Mouse (Mus musculus): ENCODE data around the gene Csrnp3. TPM values are rescaled to one million over a fixed set of nuclear protein-coding genes. Genes with fewer than 3 reads are reported as not detected.

Csrnp3 gene
- total and polyA plus RNA-seq, 2 experiments: not detected

GRCm38 (mm10) chr2:65963420-65963819 is 117.9 kb downstream of the Csrnp3 start:
- DNase-seq (ENCODE audit: extremely low read depth, low read depth, low spot score): no peak
- Histone ChIP-seq H3K79me2 (ENCODE audit: control insufficient read depth, insufficient read depth, low read length) (no peaks in the 10 kb centered on the region), H3K4me1 (ENCODE audit: control insufficient read depth, insufficient read depth, low read length) (no peaks in the 10 kb centered on the region), H3K27me3 (ENCODE audit: control insufficient read depth, insufficient read depth, low read length) (no peaks in the 10 kb centered on the region), H3K9ac (ENCODE audit: low read depth, low read length) (no peak overlapping the region), H3K27ac (replicated peaks; ENCODE audit: insufficient read depth, low read depth, low read length) (no peak overlapping the region), H3K4me3 (ENCODE audit: insufficient read depth, low read depth, low read length) (no peak overlapping the region), H3K36me3 (ENCODE audit: control insufficient read depth, insufficient read depth, low read length) (no peaks in the 10 kb centered on the region)
- no peak for TF ChIP-seq CTCF (IDR thresholded peaks at IDR 0.05; ENCODE audit: low read depth, low read length)
- no peak for TF ChIP-seq POLR2A (IDR thresholded peaks at IDR 0.05; ENCODE audit: extremely low read depth, insufficient read depth, low read length)
- WGBS: 71% methylated on average over 4 of the region's 4 CpGs

DNA sequence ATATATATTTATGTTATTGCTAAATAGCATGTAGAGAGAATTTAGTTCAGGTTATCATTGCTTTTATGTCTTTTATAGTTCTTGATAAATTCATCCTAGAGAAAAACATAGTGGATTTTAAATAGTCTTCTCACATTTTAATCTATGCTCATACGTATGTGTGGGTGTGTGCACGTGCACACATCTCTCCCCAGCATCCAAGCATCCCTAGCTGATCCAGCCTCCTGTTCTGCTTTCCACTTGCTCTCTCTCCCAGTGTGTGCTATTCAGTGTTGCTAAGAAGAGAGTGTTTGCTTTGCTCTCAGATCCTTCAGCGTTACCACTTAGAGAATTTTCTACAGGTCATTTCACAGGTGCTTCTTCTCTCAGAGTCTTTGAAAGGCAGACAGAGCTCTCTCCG is 123.2 kb downstream of the Csrnp3 start:
- Histone ChIP-seq H3K27ac (replicated peaks; ENCODE audit: insufficient read depth, low read depth, low read length) (no peak overlapping the region), H3K27me3 (ENCODE audit: control insufficient read depth, insufficient read depth, low read length) (no peaks in the 10 kb centered on the region), H3K4me1 (ENCODE audit: control insufficient read depth, insufficient read depth, low read length) (no peaks in the 10 kb centered on the region), H3K36me3 (ENCODE audit: control insufficient read depth, insufficient read depth, low read length) (no peaks in the 10 kb centered on the region), H3K4me3 (ENCODE audit: insufficient read depth, low read depth, low read length) (no peak overlapping the region), H3K9ac (ENCODE audit: low read depth, low read length) (no peak overlapping the region), H3K79me2 (ENCODE audit: control insufficient read depth, insufficient read depth, low read length) (no peaks in the 10 kb centered on the region)
- WGBS: 69% methylated on average over 4 of the region's 4 CpGs
- DNase-seq (ENCODE audit: extremely low read depth, low read depth, low spot score): no peak
- no peak for TF ChIP-seq CTCF (IDR thresholded peaks at IDR 0.05; ENCODE audit: low read depth, low read length)

DNA sequence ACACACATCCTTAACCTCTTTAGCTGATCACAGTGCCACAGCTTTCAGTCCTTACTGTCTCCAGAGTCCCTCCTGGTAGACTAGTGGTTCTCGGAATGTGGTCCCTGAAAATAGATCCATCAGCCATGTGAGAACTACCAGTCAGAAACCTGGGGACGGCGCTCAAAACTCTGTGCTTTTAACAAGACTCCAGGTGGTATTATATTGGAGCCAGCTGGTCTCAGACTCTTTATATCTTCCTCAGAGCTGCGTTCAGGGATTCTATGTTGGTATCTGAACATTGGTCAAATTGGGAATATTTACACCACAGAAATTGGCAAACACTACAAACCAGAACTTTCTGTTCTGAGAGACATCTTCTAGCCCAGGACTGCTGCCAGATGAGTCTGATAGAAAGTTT is 128.3 kb downstream of the Csrnp3 start:
- H3K36me3 ChIP-seq (ENCODE audit: control insufficient read depth, insufficient read depth, low read length): no peaks in the 10 kb centered on the region
- no peak for DNase-seq (ENCODE audit: extremely low read depth, low read depth, low spot score)
- H3K9ac ChIP-seq (ENCODE audit: low read depth, low read length): no peak overlapping the region
- H3K79me2 ChIP-seq (ENCODE audit: control insufficient read depth, insufficient read depth, low read length): no peaks in the 10 kb centered on the region
- H3K27ac ChIP-seq (replicated peaks; ENCODE audit: insufficient read depth, low read depth, low read length): no peak overlapping the region
- 85% methylated on average over 4 of the region's 4 CpGs for WGBS
- TF ChIP-seq CTCF (IDR thresholded peaks at IDR 0.05; ENCODE audit: low read depth, low read length) (no peak), POLR2A (IDR thresholded peaks at IDR 0.05; ENCODE audit: extremely low read depth, insufficient read depth, low read length) (no peak)
- H3K4me1 ChIP-seq (ENCODE audit: control insufficient read depth, insufficient read depth, low read length): no peaks in the 10 kb centered on the region
- no peaks in the 10 kb centered on the region for H3K27me3 ChIP-seq (ENCODE audit: control insufficient read depth, insufficient read depth, low read length)
- no peak overlapping the region for H3K4me3 ChIP-seq (ENCODE audit: insufficient read depth, low read depth, low read length)

- TF ChIP-seq POLR2A (IDR thresholded peaks at IDR 0.05; ENCODE audit: extremely low read depth, insufficient read depth, low read length) (no peak), CTCF (IDR thresholded peaks at IDR 0.05; ENCODE audit: low read depth, low read length) (no peak)
- Histone ChIP-seq H3K4me1 (ENCODE audit: control insufficient read depth, insufficient read depth, low read length) (no peaks in the 10 kb centered on the region), H3K36me3 (ENCODE audit: control insufficient read depth, insufficient read depth, low read length) (no peaks in the 10 kb centered on the region), H3K27ac (replicated peaks; ENCODE audit: insufficient read depth, low read depth, low read length) (no peak overlapping the region), H3K27me3 (ENCODE audit: control insufficient read depth, insufficient read depth, low read length) (no peaks in the 10 kb centered on the region), H3K4me3 (ENCODE audit: insufficient read depth, low read depth, low read length) (no peak overlapping the region), H3K79me2 (ENCODE audit: control insufficient read depth, insufficient read depth, low read length) (no peaks in the 10 kb centered on the region), H3K9ac (ENCODE audit: low read depth, low read length) (no peak overlapping the region)
- no peak for DNase-seq (ENCODE audit: extremely low read depth, low read depth, low spot score)
- WGBS: 79% methylated on average over 5 of the region's 5 CpGs
Measured at GRCm38 (mm10) chr2:65975383-65975782, 129.8 kb downstream of the Csrnp3 start.

- H3K4me3 ChIP-seq (ENCODE audit: insufficient read depth, low read depth, low read length): no peak overlapping the region
- no peaks in the 10 kb centered on the region for H3K36me3 ChIP-seq (ENCODE audit: control insufficient read depth, insufficient read depth, low read length)
- H3K9ac ChIP-seq (ENCODE audit: low read depth, low read length): no peak overlapping the region
- no peaks in the 10 kb centered on the region for H3K27me3 ChIP-seq (ENCODE audit: control insufficient read depth, insufficient read depth, low read length)
- WGBS: 81% methylated on average over 17 of the region's 17 CpGs
- no peak for TF ChIP-seq POLR2A (IDR thresholded peaks at IDR 0.05; ENCODE audit: extremely low read depth, insufficient read depth, low read length)
- TF ChIP-seq CTCF (IDR thresholded peaks at IDR 0.05; ENCODE audit: low read depth, low read length): no peak
- H3K27ac ChIP-seq (replicated peaks; ENCODE audit: insufficient read depth, low read depth, low read length): no peak overlapping the region
- no peak for DNase-seq (ENCODE audit: extremely low read depth, low read depth, low spot score)
- no peaks in the 10 kb centered on the region for H3K79me2 ChIP-seq (ENCODE audit: control insufficient read depth, insufficient read depth, low read length)
- no peaks in the 10 kb centered on the region for H3K4me1 ChIP-seq (ENCODE audit: control insufficient read depth, insufficient read depth, low read length)
Measured at GRCm38 (mm10) chr2:65979338-65980053, 133.9 kb downstream of the Csrnp3 start.

- Histone ChIP-seq H3K79me2 (ENCODE audit: control insufficient read depth, insufficient read depth, low read length) (no peaks in the 10 kb centered on the region), H3K27me3 (ENCODE audit: control insufficient read depth, insufficient read depth, low read length) (no peaks in the 10 kb centered on the region), H3K4me1 (ENCODE audit: control insufficient read depth, insufficient read depth, low read length) (no peaks in the 10 kb centered on the region), H3K4me3 (ENCODE audit: insufficient read depth, low read depth, low read length) (no peak overlapping the region), H3K9ac (ENCODE audit: low read depth, low read length) (no peak overlapping the region), H3K27ac (replicated peaks; ENCODE audit: insufficient read depth, low read depth, low read length) (no peak overlapping the region), H3K36me3 (ENCODE audit: control insufficient read depth, insufficient read depth, low read length) (no peaks in the 10 kb centered on the region)
- 91% methylated on average over 6 of the region's 6 CpGs for WGBS
- DNase-seq (ENCODE audit: extremely low read depth, low read depth, low spot score): no peak
- no peak for TF ChIP-seq CTCF (IDR thresholded peaks at IDR 0.05; ENCODE audit: low read depth, low read length)
Measured at GRCm38 (mm10) chr2:65981470-65981869, 135.9 kb downstream of the Csrnp3 start.
